Mouse (Mus musculus) lung, postnatal 10 days (tissue): Measurements from ENCODE around the gene Casz1.
A peak's percentile ranks its signal among the peaks of the same experiment; 100 is the strongest.

ENCODE experiments used
- DNase-seq: peaks from one replicate; pipeline ENCODE4 v3.0.0; 2021

Casz1 gene

GRCm38 (mm10) chr4:148878984-148879610 lies 74.9 kb downstream of the Casz1 start:
- DNase-seq = peak; percentile 79

GRCm38 (mm10) chr4:148879631-148880030 lies 75.4 kb downstream of the Casz1 start:
- no peak for DNase-seq

GRCm38 (mm10) chr4:148881001-148881669 lies 76.9 kb downstream of the Casz1 start:
- DNase-seq = peak; percentile 45

GRCm38 (mm10) chr4:148881838-148882237 lies 77.6 kb downstream of the Casz1 start:
- DNase-seq = no peak

DNA sequence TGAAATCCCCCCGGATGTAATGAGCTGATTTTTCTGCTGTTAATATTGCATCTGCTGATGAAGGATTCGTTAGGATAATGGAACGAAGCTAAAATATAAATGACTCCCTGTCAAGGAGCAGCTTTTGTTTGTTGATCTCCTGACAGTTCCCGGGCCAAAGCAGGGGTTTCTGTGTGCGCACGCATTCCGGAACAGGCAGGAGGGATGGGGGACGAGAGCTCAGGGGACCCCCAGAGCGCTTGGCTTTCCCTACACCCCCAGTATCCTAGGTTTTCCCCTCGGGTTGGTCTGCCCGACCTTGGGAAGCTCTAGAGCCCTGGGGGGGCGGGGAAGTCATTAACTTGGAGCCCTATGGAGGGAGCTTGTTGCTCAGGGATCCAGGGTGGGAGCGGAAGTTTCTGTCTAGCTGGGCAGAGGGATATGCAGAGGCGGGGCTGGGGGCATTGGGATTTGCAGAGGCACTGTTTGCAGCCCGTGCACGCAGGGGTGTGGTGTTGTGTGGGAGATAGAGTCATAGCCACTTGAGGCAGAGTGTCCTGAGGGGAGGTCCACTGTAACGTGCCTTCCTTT lies 78.2 kb downstream of the Casz1 start:
- peak; percentile 84 for DNase-seq

DNA sequence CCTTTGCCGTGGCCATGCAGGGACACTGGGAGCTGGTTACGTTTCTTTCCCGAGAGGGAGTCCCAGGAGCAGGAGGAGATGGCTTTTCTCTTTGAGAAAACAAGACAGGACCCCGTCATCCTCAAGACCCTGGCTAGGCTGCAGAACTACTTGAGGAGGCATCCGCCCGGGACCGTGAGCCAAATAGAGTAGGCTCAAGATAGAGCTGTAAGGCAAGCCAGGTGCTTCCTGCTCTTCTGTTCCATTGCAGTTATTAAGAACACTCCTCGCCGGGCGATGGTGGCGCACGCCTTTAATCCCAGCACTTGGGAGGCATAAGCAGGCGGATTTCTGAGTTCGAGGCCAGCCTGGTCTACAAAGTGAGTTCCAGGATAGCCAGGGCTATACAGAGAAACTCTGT lies 80.4 kb downstream of the Casz1 start:
- DNase-seq = no peak

DNA sequence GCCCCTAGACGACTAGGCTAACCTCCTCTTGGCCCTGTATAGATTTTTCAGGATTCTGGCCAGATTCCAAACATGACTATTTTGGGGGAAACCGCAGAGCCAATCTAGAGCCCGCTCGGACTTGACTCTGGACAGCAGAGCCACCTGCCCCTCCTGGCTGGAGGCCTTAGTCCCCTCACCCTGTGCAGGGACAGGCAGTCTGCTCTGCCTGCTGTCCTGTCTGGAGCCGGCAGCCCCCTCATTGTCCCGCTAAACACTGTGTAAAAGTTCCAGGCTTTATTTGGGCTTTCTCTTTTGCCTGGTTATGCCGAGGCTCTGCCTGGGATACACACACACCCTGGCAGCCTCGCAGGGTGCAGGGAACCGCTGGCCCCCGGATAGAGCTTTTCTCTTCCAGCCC lies 81.2 kb downstream of the Casz1 start:
- no peak for DNase-seq

GRCm38 (mm10) chr4:148885921-148886540 lies 81.8 kb downstream of the Casz1 start:
- DNase-seq = no peak

GRCm38 (mm10) chr4:148888229-148888628 lies 84.0 kb downstream of the Casz1 start:
- no peak for DNase-seq

- no peak for DNase-seq
Measured at GRCm38 (mm10) chr4:148889011-148889410, 84.8 kb downstream of the Casz1 start.

GRCm38 (mm10) chr4:148890442-148890841 lies 86.2 kb downstream of the Casz1 start:
- no peak for DNase-seq

DNA sequence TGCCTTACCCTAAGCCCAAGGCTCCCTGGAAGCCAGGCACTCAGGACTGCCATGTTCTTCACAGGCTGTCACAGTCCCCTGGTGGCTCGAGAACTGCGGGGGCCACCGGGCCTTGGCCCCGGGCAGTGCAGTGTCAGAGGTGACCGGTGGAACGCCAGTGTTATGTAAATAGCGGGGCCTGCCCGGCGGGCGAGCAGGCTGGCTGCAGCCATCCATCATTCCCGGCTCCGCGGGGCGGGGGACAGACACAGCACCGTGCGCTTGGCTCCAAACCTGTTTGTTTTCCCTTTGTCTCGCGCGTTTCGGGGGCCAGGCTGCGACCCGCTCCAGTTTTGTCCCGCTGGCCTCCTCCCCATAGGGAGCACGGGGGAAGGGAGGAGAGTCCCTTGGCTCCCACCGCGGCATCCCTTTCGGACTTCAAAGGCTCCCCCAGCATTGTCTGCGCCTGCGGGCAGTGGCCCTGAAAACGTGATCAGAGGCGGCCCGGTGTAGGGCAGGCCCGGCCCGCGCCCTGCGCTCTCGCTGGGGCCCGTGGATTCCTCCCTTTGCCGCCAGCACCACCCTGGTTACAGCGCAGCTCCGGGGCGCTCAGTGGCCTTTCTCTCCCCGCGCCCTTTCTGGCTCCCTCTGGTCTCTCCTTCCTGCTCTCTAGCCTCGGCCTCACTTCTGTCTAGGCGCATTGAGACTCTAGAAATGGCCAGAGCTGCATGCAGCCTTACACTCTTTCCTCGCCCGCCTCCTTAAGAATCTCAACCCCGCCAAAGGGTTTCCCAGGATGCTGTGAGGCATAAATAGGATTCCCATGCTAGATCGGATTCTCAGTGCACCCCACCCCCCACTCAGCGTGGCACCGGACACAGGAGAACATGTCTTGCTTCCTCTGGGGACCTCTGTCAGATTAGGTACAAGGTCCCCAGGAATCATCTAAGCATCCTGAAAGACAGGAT lies 86.9 kb downstream of the Casz1 start:
- DNase-seq = peak; percentile 55

- no peak for DNase-seq
Measured at GRCm38 (mm10) chr4:148896125-148896524, 91.9 kb downstream of the Casz1 start.

GRCm38 (mm10) chr4:148899927-148900294 lies 95.7 kb downstream of the Casz1 start:
- no peak for DNase-seq

GRCm38 (mm10) chr4:148900295-148901211 lies 96.3 kb downstream of the Casz1 start:
- peak; percentile 91 for DNase-seq

- peak; percentile 46 for DNase-seq
Measured at GRCm38 (mm10) chr4:148901275-148902052, 97.2 kb downstream of the Casz1 start.

DNA sequence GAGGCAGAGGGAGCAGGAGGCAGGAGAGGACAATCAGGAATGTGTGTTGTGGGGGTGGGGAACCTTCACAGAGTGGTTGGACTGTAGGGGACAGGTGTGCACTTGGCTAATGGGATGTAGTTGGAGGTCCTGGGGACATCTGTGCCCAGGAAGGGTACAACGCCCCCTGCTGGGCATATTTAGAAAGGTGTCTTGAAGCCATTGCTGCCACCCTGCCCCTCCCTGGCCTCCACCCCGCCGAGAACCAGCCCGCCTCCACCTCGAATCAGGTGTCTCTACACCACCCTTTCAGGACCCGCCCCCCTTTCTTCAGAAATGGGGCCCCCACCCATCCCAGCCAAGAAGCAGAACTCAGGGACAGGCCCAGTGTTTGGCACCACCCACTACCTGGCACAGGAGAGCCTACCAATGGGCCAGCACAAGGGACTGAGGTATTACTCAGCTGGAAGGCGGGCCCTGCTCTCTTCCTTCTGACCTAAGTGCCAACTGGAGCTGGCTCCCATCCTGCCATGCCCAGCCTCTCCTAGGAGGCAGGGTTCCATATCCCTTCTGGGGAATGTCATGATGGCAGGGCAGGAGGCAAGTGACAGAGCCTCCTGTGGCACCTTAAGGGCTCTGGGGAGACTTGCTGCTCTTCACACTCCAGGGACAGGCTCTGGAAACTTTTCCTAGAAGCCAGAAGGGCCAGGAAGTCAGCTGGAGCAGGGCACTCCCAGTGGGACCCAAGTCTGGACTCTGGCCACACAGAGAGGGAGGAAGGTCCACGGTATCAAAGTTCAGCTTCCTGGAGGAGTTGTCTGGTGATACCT lies 98.9 kb downstream of the Casz1 start:
- DNase-seq = peak; percentile 85

DNA sequence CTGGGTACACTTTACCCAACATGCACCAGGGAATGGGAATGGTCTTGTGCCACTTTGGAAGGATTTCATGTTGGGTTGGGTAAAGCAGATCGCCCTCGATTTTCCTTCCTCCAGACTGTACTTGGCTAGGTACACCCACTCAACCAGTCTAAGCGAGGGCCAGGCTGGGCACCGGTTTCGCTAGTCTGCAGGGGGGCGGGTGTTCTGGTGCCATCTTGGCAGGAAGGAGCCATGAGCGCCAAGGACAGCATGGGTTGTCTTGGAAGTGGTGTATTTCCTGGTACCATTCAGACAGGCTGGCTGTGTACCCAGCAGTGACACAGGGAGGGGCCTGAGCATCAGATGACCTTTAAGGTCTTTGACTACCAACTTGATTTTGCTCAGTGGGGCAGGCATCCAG lies 101.1 kb downstream of the Casz1 start:
- no peak for DNase-seq

DNA sequence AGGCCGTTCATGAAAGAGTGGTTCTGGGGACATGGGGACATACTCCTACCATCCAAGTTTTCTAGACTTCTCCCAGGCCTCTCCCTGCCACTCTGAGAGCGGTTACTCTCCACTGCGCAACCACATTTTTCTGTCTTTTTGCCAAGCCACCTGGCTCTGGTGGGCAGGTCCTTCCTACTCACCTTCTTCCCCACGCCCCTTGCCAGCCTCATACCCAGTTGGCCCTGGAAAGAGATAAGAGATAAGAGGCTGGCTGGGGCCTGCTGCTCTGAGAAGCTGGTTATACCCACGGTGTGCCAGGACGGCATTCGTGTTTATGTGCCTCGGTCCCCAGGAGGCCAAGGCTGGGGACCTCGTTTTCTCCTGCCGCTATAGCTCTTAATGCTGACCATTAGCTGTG lies 102.6 kb downstream of the Casz1 start:
- peak; percentile 55 for DNase-seq

DNA sequence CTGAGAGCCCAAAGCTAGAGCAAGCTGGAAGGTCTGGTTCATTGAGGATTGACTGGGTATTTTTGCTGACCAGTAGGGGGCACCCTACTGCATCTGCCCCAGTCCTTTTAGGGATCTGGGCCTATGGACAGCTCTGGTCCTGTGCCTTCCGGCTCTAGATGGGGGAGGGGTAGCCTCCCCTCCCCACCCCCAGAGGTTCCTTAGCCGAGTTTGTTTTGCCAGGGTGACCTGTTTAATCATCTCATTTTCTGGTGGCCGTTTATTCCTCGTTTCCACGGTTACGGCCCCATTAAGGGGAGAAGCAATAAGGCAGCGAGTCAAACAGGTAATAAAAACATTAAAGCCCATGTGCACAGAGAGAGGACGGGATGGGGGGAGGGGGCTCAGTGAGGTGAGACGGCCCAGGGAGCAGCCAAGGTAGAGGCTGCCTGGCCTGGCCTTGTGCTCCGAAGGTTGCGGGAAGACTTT lies 104.0 kb downstream of the Casz1 start:
- no peak for DNase-seq
